Mouse (Mus musculus) megakaryocyte, adult 5-6 weeks (primary cell): ENCODE measurements around the gene Zfp617. TPM values are rescaled to one million over a fixed set of nuclear protein-coding genes. Genes with fewer than 3 reads are reported as not detected.
"Not testable (repeated sequence)": the region's sequence is repeated elsewhere in the genome, so short reads cannot be mapped to it uniquely, and the experiment has no call there.

ENCODE experiments used
- ATAC-seq: 2 replicates; pipeline ENCODE4 v1.8.0; 2016; ENCODE audit warnings: mild to moderate bottlenecking, inconsistent platforms; ENCODE audit not compliant: poor library complexity, severe bottlenecking
- total RNA-seq, 2 experiments: library from RNA; stranded (forward) in 1 of 2; stranded (reverse) in 1 of 2; fragments of 153-499, 151-499 nt in 1 of 2; fragments of 221-1000, 200-1000 nt in 1 of 2; gene quantifications; 2 replicates each; pipeline versions ENCODE4 v1.2.3 to v1.2.4; 2015 to 2017

Gene Zfp617
- total RNA-seq (2015) = 17.7 and 22.3 TPM in 2 replicates
- 14.8 and 16.0 TPM in 2 replicates for total RNA-seq (2017)

GRCm38 (mm10) chr8:71908309-71909261 lies at the start of gene Zfp617, which contains the start of gene Zfp882:
Zfp617 (plus strand) TSS chr8:71908635.
Zfp882 (plus strand) TSS chr8:71908608.
- ATAC-seq = peak; percentile 95

DNA sequence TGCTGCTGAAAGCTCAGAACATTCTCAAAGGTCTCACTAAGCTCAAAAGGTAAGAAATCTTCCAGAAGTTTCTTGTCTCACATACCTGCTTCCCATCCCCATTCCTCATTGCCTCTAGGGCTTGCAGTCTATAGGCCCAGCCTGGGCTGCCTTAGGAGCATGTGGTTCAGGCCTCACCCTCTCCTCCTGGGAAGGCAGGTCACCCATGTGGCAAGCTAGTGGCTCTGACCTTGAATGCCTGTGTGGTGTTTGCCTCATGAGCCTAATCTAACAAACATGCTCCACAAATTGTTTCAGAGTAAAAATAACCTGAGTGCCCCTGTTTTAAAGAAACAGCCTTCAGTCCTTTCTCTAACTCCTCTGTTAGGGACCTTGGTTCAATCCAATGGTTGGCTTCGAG lies 46.9 kb upstream of the Zfp617 start:
- not testable (repeated sequence) for ATAC-seq

- ATAC-seq = not testable (repeated sequence)
Measured at GRCm38 (mm10) chr8:71862038-71862437, 46.4 kb upstream of the Zfp617 start.

DNA sequence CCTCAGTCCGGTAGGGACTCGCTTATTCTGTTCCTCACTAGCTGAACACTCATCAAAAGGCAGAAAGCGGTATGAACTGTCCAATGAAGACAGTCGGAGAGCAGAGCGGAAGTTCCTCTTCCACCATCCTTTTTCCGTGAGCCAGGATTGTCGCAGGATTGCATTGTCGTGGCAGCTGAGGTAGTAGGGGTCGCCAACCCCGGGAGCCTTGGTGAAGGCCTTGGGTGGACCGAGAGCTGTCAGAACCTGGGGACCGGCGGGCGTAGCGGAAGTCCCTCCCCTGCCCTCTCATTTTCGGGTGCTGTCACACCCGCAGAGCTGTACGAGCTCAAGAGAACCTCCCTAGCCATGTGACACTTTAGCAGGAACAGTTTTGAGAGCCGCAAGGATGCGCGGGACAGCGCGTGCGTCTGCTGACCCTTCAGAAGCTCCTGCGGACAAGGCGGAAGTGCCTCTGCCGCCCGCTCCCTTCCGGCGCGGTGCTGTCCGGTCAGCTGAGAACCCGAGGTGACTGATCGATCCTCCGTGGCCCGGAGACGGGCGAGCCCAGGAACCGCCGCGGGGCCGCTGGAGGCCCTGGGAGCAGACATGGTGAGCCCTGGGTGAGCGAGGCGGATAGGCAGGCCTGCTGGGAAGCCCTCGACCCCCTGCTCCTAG lies 26.7 kb upstream of the Zfp617 start, which contains the start of gene Zfp709:
TSS of gene Zfp709 (plus strand) at position 402 of the 657 bp plus-strand sequence.
- ATAC-seq = peak; percentile 97

- not testable (repeated sequence) for ATAC-seq
Measured at GRCm38 (mm10) chr8:71900666-71901065, 7.8 kb upstream of the Zfp617 start.

DNA sequence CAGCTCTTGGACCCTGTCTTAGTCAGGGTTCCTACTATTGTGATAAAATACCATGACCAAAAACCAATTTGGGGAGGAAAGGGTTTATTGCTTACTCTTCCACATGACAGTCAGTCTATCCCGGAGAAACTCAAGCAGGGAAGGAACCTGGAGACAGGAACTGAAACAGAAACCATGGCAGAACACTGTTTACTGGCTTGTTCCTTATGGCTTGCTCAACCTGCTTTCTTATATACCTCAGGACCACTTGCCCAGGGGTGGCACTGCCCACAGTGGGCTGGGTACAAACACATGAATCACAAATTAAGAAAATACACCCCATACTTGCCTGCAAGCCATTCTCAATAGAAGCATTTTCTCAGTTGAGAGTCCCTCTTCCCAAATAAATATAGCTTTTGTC lies 5.4 kb upstream of the Zfp617 start:
- ATAC-seq = not testable (repeated sequence)

DNA sequence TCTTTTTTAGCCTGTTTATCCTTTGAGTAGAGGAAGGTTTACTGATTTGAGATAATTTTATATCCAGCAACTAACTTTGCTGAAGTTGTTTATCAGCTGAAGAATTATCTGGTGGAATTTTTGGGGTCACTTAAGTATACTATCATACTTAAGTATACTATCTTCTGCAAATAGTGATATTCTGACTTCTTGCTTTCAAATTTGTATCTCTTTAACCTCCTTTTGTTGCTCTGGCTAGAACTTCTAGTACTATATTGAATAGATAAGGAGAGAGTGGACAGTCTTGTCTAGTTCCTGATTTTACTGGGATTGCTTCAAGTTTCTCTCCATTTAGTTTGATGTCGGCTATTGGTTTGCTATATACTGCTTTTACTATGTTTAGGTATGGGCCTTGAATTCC lies 1.6 kb upstream of the Zfp617 start:
- no peak for ATAC-seq

DNA sequence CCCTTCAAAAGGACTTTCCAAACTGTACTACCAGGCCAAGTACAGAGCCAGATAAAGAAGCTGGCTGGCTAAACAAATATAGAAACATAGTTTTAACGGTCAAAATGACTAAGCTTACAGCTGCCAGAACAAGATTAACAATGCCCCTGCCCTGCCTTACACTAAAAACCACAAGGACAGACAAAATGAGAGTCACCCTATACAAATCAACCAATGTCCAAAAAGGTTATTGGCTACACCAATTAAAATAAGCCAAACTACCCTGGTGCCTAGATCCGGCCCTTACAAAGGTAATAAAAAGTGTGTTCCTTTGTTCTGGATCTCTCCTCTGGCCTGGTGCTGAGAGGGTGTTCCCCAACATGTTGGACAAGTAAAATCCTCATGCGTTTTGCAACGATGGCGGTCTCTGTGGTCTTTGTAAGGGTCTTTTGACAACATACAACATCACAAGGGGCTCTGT lies 607 bp upstream of the Zfp617 start:
- no peak for ATAC-seq

- no peak for ATAC-seq
Measured at GRCm38 (mm10) chr8:71912286-71912685, 3.9 kb downstream of the Zfp617 start.

DNA sequence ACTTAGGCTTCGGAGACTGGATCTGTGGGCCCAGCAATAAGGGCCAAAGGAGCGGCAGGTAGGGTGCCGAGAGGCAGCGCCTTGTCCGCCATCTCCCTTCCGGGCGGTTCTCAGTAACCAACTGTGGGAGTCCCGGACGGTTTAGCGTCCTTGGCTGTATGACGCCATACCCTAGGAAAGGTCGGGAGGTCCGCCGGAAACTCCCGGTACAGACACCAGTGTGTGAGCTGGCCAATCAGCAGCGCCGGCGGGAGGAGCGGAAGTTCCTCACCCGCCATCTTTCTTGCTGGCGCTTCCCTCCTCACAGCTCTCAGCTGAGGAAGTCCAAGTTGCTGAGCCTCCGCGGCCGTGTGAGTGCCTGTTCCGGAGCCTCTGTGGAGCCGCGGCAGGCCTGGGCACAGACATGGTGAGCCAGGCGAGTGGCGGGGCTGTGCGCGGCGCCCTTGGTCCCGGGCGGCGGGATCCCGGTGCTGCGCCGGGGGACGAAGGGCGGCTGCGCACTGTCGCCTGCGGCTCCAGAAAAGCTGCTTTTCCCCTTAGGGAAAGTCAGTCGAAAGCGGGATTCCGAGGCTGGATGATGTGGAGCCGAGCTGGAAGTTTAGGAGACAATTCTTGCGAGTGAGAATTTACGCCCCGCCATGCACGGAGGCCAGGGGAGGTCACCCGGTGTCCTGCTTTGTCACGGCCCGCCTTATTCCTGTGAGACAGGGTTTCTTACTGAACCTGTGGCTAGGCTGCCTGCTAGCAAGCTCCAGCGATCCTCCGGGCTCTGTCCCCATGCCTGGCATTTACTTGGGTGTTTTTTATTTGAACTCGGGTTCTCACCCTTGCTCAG lies 14.3 kb downstream of the Zfp617 start:
- peak; percentile 98 for ATAC-seq

DNA sequence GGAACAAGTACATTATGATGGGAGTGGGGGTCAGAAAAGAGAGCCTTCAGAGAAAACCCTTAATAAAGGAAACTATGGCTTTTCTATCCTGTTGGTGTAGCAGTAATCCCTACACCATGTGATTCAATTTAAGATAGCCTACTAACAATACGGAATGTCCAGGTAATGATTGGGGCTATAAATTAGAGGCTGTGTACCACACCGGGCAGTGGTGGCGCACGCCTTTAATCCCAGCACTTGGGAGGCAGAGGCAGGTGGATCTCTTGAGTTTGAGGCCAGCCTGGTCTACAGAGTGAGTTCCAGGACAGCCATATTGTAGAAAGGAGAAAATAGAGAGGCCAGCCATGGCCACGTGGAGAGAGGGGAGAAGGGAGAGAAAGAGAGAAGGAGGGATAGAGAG lies 17.4 kb downstream of the Zfp617 start:
- no peak for ATAC-seq

DNA sequence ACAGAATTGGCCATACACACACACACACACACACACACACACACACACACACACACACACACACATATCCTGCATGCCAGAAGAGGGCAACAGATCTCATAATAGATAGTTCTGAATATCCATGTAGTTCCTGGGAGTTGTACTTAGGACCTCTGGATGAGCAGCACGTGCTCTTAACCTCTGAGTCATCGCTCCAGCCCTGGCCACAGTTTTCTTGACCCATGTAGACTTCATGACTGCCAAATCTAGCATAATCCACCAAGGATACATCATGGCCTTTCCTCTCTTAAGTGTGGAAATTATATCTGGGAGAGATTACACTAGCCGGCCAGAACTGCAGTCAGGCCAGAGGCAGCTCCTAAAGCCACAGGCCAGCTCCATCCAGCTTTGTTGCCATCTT lies 18.1 kb downstream of the Zfp617 start:
- ATAC-seq = no peak

GRCm38 (mm10) chr8:71927779-71928178 lies 19.3 kb downstream of the Zfp617 start:
- no peak for ATAC-seq

DNA sequence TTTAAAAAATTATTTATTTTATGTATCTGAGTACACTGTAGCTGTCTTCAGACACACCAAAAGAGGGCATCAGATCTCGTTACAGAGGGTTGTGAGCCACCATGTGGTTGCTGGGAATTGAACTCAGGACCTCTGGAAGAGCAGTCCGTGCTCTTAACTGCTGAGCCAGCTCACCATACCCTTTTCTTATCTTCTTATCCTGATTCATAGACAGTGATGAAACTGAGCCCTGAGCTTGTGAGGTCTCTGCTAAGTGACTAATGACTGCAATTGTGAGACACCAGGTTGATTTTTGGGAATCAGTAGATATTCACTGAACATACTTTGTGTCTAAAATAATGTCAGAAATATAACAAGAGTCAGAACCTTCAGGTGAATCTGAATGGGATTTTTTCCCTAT lies 29.6 kb downstream of the Zfp617 start:
- not testable (repeated sequence) for ATAC-seq

DNA sequence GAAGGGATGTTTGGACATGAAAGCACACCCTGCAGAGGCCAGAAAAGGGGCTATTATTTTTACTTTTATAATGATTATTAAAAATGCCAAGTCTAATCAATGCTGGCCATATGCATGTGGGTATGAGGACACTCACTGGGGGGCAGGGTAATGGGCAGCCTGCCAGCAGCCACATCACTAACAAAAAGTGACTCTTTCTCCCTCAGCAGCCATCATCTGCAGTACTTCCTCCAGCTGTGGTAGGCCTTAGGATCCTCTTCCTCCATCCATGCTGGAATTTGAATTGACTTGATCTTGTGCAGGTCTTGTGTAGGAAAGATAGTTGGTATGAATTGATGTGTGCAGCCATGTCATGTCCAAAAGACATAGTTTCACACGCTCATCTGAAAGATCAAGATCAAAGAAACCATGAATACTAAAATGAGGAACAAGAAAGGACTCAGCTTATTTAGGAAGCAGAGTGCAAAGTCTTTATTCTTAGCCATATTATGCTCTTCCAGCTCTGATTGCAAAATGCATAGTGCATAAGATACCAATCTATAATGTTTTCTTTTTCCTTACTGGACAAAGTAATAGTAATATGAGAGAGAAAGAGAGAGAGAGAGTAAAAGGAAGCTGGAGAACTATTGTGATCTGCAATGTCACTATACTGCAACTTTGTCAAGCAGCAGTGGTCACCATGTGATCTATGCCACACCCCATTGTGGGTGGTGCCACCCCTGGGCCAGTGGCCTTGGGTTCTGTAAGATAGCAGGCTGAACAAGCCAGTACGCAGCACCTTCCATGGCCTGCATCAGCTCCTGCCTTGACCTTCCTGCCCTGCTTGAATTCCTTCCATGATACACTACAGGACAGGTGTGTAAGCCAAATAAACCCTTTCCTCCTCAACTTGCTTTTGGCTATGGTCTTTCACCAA lies 32.1 kb downstream of the Zfp617 start:
- peak; percentile 93 for ATAC-seq

- peak; percentile 46; the same call in 1 of the 2 replicates for ATAC-seq
Measured at GRCm38 (mm10) chr8:71941776-71942175, 33.3 kb downstream of the Zfp617 start.

- no peak for ATAC-seq
Measured at GRCm38 (mm10) chr8:71948624-71949023, 40.2 kb downstream of the Zfp617 start.

GRCm38 (mm10) chr8:71950482-71951221 lies 42.2 kb downstream of the Zfp617 start, which contains the start of gene Zfp961:
Zfp961 (plus strand) TSS chr8:71951038.
- ATAC-seq = peak; percentile 99
